Mouse (Mus musculus) telencephalon, adult 2 months (tissue): ENCODE results near the gene Fam216a.

Source experiments
- DNase-seq: peaks from one replicate; pipeline ENCODE4 v3.0.0-alpha.2; 2011; ENCODE audit warnings: low read depth, low spot score

Gene Fam216a

DNA sequence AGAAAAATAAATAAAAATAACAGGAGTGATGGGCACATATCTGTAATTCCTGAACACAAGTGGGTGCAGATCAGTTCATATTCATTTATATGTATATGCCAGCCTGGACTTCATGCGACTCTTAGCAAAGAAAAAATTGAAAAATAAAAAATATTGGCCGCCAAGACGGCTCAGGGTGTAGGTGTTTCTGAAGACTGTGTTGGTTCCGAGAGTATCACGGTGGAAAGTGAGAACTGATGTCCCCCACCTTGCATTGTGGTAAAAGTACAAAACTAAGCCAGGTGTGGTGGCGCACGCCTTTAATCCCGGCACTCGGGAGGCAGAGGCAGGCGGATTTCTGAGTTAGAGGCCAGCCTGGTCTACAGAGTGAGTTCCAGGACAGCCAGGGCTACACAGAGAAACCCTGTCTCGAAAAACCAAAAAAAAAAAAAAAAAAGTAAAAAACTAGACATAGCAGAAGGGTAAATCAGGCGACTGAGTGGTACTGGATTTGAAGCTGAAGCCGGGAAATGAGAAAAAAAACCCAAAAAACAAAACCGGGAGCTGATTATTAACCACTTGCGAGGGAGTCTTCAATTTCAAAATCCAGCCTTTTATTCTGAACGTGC is 19.1 kb upstream of the Fam216a start:
- no peak for DNase-seq

- DNase-seq: no peak
Observed at GRCm38 (mm10) chr5:122390671-122391070, 18.5 kb upstream of the Fam216a start.

- DNase-seq: no peak
Observed at GRCm38 (mm10) chr5:122390006-122390405, 17.8 kb upstream of the Fam216a start.

GRCm38 (mm10) chr5:122379374-122380155 is 7.4 kb upstream of the Fam216a start:
- DNase-seq: peak; percentile 72

DNA sequence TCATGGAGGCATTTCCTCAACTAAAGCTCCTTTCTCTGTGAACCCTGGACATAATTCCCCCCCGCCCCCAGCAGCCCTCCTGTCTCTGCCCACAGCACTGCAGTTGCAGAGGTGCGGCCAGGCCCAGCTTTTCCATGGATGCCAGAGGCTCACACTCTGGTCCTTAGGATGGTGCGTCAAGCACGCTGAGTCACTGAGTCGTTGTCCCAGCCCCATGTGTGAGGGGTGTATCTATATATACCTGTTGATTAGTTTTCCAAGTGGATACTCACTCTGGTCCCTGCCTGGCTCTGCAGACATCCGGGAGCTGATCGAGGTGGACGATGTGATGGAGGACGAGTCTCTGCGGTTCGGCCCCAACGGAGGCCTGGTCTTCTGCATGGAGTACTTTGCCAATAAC is 6.0 kb upstream of the Fam216a start:
- DNase-seq: no peak

GRCm38 (mm10) chr5:122377101-122377833 is 5.1 kb upstream of the Fam216a start:
- no peak for DNase-seq

DNA sequence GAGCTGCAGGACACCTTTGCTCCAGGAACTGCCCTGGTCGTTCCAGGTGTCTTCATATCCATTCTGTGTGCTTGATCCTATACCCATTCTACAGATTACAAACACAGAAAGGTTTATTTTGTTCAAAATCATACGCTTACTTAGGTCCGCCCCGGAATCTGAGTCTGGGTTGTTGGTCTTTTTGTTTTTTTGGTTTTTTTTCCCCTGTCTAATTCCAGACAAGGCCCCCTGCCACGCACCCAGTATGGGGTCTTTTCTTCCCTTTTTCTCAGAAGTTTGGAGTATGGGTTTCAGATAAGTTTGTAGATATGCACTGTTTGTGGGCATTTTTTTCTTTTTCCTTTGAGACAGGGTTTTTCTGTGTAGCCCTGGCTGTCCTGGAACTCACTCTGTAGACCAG is 714 bp upstream of the Fam216a start:
- DNase-seq: no peak

- no peak for DNase-seq
Observed at GRCm38 (mm10) chr5:122371591-122372191, 473 bp downstream of the Fam216a start, which contains the start of gene Gpn3. TSS of gene Gpn3 (plus strand) at chr5:122371876.

DNA sequence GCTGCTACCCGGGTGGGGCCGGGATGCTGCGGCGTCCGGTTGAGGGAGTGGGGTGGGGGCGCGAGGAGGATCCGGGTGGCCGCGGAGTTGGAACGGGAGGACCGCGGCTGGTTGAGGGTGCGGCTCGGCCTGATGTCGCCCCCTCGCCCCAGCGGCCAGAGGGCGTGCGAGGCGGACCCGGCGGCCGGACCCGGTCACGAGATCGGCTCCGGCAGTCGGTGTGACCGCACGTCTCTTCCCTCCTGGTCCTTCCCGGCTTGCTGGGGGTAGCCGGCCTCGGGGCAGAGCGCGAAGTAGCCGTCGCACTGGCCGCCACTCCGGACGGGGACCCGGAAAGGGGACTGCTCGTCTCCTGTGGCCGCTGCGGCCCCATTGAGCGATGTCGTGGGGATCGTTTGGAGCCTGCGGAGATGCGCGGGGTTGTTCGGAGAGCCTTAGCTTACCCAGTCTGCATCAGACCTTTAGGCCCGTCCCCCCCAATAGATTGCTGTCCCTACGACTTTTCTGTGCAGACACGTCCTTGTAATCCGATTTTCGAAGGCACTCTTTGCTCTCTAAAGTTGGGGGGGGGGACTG is 17.6 kb downstream of the Fam216a start:
- DNase-seq: no peak

DNA sequence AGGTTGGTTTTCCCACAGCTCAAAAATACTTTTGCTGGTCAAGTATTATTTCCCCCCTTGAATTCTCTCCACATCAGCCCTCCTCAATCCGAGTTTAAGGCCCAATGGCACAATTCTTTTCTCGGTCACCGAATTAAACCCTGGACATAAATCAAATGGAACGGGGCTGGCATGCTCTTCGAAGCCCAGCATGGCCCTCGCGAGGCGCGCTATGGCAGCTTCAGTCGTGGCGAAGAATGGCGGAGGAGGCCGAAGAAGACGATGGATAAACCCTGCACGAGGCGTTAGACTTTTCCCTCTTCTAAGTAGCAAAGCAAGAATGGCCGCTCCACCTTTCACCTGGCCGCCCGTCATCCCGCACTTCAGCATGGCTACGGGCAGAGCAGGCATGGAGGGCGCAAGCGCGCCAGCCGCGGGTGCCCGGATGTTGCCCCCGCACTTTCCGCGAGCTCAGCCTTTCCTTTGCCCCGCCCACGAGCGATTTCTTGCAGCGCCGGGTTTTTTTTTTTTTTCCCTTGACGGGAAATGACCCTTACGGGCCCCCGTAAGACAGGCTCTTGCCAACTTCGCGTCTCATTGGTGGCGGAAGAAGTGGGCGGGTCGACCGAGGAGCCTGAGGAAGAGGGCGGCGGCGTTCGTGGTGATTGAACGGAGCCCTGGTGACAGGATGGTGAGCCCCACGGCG is 18.2 kb downstream of the Fam216a start, which contains the start of the genes Rad9b and Vps29:
Gene Rad9b (minus strand): TSS at position 427 of the 685 bp plus-strand sequence.
Gene Vps29 (plus strand): TSS at position 563 of the 685 bp plus-strand sequence.
- DNase-seq: peak; percentile 99

DNA sequence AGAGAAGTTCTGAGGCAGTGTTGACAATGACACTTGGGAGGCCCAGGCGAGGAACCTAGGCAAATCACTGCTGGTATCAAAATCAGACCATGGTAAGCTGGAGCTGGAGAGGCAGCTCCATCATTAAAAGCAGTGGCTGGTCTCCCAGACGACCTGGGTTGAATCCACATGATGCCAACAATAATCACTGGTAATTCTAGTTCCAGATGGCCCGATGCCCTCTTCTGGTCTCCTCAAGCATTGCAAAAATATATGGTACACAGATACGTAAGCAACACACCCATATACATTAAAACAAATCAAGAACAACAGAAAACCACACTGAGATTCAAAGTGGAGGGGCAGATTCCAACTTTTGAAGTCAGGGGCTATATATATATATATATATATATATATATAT is 26.4 kb downstream of the Fam216a start:
- no peak for DNase-seq

DNA sequence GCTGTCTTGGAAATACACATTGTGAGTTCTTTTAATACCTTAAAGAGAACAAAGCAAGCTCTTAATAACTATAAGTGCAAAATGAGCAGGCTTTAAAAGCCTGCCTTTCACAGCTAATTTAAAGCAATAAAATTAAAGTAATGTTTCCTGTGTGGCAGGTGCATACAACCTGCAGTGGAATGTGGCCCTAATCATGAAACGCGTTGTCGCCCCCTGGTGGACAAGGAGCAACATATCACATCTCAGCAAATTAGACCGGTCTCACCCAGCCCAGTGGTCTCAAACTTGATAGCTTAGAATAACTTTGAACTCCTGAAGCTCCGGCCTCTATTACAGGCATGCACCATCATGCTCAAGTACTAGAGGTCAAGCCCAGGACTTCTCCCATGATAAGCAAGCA is 27.9 kb downstream of the Fam216a start:
- DNase-seq: no peak

- DNase-seq: no peak
Observed at GRCm38 (mm10) chr5:122343768-122344167, 28.4 kb downstream of the Fam216a start.

DNA sequence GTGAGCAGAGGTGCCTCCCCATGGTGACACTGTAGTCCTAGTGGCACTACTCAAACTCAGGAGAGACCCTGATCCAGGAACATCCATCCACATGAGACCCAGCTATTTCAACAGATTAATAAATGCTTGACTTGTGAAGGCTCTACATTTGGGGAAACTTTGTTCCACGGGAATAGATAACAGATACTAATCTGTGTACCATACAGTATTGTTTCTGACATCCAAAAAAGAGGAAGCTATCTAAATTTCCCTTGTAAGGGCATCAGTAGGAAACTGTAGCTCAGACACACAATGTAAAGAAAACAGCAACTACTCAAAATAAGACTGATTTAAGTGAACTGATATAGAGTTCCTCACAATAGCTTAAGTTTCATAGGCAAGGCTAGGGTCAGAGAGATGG is 29.3 kb downstream of the Fam216a start:
- DNase-seq: no peak

- no peak for DNase-seq
Observed at GRCm38 (mm10) chr5:122336554-122337294, 35.4 kb downstream of the Fam216a start.

- DNase-seq: no peak
Observed at GRCm38 (mm10) chr5:122334682-122335081, 37.5 kb downstream of the Fam216a start.

- DNase-seq: no peak
Observed at GRCm38 (mm10) chr5:122330269-122330668, 41.9 kb downstream of the Fam216a start.

GRCm38 (mm10) chr5:122327283-122327682 is 44.9 kb downstream of the Fam216a start:
- DNase-seq: peak; percentile 62

- DNase-seq: no peak
Observed at GRCm38 (mm10) chr5:122325477-122325876, 46.7 kb downstream of the Fam216a start.
